Mouse (Mus musculus): ENCODE data around the gene Adarb2. TPM values are rescaled to one million over a fixed set of nuclear protein-coding genes. Genes with fewer than 3 reads are reported as not detected.

Gene Adarb2
- total RNA-seq (2017): 0.10 TPM in 1 of 2 replicates, not detected in the other

DNA sequence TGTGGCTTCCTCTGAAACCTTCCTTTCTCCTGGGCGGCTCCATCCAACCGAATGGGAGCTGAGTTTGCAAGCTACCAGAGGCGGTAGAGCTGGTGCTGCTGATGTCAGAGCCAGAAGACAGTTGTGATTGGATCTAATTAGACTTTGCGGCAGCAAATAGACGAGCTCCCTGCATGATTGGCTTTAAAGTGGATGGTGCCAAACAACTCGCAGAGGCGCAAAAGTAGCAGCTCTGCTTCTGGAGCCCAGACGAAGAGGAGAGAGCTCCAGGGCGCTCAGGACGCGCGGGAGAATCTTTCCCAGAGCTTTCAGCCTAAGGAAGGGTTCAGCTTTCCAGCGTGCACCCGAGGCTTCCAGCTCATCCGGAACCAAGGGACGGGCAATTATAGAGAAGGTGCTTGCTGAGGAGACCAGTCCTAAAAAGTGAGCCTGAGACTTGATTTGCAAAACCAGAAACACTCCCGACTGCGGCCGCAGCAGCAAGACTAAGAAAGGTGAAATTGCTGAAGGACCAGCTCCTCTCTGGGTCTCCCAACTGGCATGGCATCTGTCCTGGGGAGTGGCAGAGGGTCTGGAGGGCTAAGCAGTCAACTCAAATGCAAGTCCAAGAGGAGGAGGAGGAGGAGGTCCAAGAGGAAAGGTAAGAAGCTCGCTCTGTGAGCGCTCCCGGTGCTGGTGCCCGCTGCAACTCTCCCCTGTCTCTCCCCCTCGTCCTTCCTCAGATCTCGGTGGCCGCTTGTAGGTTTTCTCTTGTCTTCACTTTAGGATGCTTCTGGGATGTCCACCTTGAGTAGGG lies at the start of gene Adarb2:
Gene Adarb2 (plus strand): TSS at position 186 of the 796 bp plus-strand sequence.
- ATAC-seq (replicated peaks in 1 of 2; ENCODE audit: insufficient read depth in 1 of 2, low FRiP score in 2 of 2, low TSS enrichment in 1 of 2, low read depth in 1 of 2, poor library complexity in 2 of 2, severe bottlenecking in 2 of 2): peak; percentile 32 to 58

DNA sequence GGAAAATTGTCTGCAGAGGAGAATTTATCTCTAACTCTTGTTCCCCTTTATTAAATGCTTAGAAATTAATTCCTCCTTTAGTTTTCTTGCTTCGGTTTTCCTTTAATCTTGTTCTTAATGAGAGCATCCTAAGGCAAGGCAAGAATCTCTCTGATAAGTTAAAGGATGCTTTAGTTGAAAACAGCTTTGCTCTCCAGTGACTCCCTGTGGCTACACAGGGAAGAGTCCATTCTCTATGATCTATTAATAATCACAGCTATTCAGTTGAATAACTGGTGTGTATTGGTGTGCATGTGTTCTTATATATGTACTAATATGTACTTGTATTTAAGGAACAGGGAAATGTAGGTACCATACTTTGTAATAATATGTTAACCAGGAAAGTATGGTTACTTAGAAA lies 28.9 kb upstream of the Adarb2 start:
- ATAC-seq (replicated peaks in 1 of 2; ENCODE audit: insufficient read depth in 1 of 2, low FRiP score in 2 of 2, low TSS enrichment in 1 of 2, low read depth in 1 of 2, poor library complexity in 2 of 2, severe bottlenecking in 2 of 2): no peak

DNA sequence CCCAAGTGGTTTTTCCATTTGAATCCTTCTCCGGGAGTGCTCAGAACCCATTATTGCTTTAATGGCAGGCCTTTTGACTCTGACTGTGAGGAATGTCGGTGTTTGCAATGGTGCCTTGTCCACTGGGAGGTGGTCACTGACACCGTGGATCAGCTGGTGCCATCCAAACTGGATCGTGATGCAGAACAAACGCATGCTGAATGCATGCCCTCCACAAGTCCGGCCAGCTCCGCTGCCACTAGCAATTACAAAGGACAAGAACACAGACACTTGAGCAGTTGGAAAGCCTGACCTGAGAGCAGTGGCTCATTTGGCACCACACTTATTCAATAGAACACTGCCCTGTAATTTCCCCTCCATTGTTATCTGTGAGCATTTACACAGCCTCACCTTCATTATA lies 10.7 kb upstream of the Adarb2 start:
- no peak for ATAC-seq (replicated peaks in 1 of 2; ENCODE audit: insufficient read depth in 1 of 2, low FRiP score in 2 of 2, low TSS enrichment in 1 of 2, low read depth in 1 of 2, poor library complexity in 2 of 2, severe bottlenecking in 2 of 2)

DNA sequence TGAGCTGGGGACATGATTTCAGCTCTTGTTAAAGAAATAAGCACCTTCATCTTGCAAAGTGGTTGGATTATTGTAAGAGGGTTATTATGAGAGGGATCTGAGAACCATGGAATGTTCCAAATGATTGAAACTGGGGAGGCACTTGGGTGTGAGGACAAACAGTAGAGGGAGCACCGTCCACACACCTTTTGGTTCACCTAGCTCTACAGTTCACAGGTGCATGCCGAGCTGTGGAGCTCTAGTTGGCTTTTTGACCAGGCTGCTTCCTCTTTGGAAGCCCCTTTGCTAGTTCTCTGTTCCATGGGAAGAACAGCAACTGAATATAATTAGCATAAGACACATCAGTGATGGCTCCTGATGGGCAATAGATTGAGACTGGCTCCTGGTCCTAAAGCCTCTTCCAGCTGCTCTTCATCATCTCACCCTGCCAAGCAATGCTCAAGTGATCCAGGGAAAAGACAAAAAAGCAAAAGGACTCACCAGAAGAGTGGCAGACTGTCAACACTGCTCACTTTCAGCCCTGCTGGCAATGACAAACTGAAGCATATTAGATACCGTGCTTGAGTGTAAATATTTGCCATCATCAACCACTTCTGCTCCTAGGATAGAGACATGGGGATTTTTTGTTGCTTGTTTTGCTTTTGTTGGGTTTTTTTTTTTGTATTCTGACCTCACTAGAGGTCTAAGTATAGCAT lies 3.3 kb upstream of the Adarb2 start:
- no peak for ATAC-seq (replicated peaks in 1 of 2; ENCODE audit: insufficient read depth in 1 of 2, low FRiP score in 2 of 2, low TSS enrichment in 1 of 2, low read depth in 1 of 2, poor library complexity in 2 of 2, severe bottlenecking in 2 of 2)

DNA sequence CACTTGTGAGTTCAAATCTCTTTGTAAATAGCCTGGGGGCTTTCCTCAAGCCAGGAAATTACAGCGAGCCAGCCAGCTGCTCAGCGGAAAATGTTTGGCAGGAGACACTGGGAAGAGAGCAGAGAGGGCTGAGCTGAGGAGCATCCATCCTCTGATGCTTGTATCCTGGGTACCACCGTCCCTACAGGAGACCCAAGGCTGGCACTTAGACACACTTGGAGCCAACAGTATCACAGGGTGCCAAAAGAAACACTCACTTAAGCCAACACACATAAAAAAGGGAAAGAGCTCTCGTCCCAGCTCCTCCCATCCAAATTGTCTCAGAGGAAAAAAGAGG lies 779 bp downstream of the Adarb2 start:
- ATAC-seq (replicated peaks in 1 of 2; ENCODE audit: insufficient read depth in 1 of 2, low FRiP score in 2 of 2, low TSS enrichment in 1 of 2, low read depth in 1 of 2, poor library complexity in 2 of 2, severe bottlenecking in 2 of 2): no peak

DNA sequence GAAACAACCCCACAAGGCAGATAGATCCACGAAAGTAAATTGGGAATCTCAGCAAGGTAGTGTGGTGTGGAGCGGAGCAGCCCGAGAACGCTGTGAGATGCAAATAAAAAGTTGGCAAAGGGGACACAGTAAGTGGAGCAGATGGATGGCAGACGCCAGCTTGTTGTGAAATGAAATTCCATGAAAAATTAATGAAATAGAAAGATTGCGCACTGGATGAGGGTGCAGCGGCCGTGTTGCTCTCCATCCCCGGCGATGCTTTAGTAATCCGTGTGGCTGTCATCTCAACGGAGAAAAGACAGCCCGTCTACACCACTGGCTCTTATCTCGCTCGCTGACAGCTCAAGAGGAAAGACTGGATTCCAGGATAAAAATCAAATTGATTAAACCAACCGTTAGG lies 4.7 kb downstream of the Adarb2 start:
- ATAC-seq (replicated peaks in 1 of 2; ENCODE audit: insufficient read depth in 1 of 2, low FRiP score in 2 of 2, low TSS enrichment in 1 of 2, low read depth in 1 of 2, poor library complexity in 2 of 2, severe bottlenecking in 2 of 2): no peak

DNA sequence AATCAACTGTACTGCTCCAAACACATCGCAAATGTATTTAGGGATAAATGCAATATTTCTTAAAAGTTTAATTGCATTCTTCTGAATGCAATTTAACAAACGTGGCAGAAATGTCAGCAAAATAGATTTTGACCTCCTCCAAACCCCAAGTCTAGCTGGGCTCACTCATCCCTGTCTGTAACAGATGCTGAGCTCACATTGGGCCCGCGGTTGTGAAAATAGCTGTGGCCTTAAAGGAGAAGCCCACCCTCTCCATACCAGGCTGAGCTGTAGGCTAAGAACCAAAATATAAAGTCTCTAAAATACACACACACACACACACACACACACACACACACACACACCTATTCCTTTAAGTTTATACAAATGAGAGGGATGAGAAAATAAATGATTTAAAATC lies 8.1 kb downstream of the Adarb2 start:
- no peak for ATAC-seq (replicated peaks in 1 of 2; ENCODE audit: insufficient read depth in 1 of 2, low FRiP score in 2 of 2, low TSS enrichment in 1 of 2, low read depth in 1 of 2, poor library complexity in 2 of 2, severe bottlenecking in 2 of 2)

DNA sequence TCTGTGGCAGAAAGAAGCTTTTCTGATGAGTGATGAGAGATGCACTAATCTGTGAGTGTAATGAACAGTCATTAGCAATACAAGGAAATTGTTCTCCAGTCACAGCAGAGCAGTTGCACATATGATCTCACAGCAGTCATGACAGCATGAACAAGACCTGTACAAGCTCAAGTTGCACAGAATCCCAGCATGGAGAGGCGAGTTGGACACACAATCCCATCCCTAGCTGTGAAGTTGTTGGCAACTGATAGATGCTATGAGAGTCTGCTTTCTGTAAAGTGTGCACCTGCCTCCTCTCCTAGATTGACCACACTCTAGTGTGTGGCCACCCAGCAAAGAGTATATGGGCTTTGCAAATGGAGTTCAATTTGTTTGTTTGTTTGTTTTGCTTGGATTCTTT lies 36.2 kb downstream of the Adarb2 start:
- ATAC-seq (replicated peaks in 1 of 2; ENCODE audit: insufficient read depth in 1 of 2, low FRiP score in 2 of 2, low TSS enrichment in 1 of 2, low read depth in 1 of 2, poor library complexity in 2 of 2, severe bottlenecking in 2 of 2): no peak

DNA sequence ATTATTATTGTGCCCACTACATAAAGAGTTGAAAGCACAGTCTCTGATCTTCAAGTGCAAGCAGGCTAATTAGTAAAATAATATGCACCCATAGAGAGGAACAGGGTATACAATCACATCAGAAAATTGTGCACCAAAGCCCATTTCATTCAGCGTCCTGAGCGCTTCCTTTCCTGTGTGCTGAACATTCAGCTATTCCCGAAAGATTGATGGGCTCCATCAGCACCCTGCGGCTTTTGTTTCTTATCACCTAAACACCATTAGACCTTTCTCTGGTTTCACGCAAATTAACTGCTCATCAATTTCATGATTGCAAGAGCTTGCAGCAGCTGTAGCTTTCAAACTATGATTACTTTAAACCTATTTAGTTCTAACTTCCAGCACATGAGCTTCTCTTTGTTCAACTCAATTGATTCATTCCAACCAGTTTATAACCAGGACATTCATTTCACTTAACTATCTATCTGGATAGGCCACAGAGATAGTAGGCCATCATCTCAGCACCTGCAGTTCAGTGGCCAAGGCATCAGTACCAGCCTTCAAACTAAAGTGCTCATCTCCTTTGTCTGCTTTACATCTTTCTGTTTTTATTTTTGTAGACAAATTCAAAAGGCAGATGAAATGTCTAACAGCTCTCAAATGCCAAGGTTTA lies 45.5 kb downstream of the Adarb2 start:
- ATAC-seq (replicated peaks in 1 of 2; ENCODE audit: insufficient read depth in 1 of 2, low FRiP score in 2 of 2, low TSS enrichment in 1 of 2, low read depth in 1 of 2, poor library complexity in 2 of 2, severe bottlenecking in 2 of 2): no peak

DNA sequence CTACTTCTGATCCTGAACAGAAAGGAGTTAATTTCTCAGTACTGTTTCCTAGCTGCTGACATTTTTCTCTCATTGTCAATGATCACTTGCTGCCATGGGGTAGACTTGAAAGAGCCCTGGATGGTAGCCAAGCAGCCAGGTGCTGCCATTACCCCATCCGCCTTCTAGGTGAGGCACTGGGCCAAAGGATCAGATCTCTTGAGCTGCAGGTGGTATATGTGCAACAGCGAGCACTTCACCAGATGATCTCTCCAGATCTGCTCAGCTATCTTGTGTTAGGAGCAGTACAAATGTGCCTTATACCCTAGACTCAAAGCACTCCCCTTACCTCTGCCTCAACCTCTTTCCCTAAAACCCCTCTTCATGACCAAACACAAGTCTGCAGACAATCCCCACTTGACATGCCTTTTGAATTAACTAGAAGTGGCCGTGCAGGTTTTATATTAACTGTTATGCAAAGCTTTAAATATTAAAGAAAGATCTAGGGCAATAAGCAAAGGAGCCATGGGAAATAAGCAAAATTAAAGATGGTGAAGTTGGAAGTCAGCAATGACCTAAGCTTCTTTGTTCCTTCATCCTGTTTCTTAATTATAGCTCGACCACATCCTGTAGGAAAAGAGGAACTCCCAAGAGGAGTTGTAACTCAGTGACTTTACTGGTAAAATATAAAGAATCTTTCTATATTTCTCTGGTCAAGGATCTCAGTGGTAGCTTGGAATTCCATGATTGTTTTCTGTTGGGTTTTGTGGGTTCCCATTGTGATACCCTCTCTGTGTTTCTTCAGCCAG lies 69.7 kb downstream of the Adarb2 start:
- ATAC-seq (replicated peaks in 1 of 2; ENCODE audit: insufficient read depth in 1 of 2, low FRiP score in 2 of 2, low TSS enrichment in 1 of 2, low read depth in 1 of 2, poor library complexity in 2 of 2, severe bottlenecking in 2 of 2): no peak; a peak in 1 of 4 replicates

DNA sequence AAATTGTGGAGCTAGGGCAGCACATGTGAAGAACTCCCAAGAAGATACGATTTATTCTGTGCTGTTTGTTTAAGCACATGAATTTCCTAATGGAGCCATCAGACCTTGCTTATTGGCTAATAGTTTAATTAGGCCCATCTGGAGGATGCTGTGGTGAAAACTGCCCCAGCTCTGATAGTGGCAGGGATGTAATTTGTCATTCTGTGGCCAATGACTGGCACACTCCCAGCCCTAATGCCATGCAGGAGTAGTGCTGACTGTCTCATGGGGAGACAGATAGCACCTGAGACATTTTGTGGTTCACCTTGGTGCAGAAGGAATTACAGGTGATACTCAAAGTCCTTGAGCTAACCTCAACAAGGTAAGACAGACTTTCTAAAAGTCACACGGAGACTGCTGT lies 80.5 kb downstream of the Adarb2 start:
- no peak for ATAC-seq (replicated peaks in 1 of 2; ENCODE audit: insufficient read depth in 1 of 2, low FRiP score in 2 of 2, low TSS enrichment in 1 of 2, low read depth in 1 of 2, poor library complexity in 2 of 2, severe bottlenecking in 2 of 2)

DNA sequence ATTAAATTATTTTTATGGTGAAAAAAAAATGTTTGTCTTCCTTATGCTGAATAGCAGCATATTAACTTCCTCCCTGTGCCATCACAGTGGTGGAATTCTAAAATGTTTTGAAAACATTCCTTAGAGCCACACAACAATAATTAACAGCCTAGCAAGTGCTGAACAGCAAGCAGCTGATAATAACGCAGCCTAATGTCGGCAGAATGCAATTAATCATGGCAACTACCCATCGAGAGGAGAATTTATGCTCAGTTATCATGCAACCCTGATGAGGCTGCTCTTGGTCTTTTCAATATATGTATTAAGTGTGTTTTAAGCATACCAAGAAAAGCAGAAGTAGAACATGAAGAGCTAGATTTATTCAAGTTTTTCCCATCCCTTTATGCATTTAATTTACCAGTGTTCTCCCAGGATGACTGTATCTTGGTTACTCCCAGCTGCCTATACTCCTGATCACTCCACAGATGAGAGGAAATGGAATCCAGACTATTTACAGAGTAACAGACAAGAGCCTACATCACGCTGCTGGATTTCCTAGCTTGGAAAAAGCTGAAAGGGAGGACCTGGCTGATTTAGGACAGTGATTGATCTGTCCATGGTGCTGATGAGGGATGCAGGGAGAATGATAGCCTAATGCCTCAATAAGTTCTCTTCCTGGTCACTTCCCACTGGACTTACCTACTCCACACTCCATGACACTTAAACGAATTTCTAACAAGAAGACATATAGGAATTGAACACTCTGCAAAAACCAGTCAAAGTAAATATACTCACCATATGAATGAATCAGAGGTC lies 113.9 kb downstream of the Adarb2 start:
- ATAC-seq (replicated peaks in 1 of 2; ENCODE audit: insufficient read depth in 1 of 2, low FRiP score in 2 of 2, low TSS enrichment in 1 of 2, low read depth in 1 of 2, poor library complexity in 2 of 2, severe bottlenecking in 2 of 2): no peak

DNA sequence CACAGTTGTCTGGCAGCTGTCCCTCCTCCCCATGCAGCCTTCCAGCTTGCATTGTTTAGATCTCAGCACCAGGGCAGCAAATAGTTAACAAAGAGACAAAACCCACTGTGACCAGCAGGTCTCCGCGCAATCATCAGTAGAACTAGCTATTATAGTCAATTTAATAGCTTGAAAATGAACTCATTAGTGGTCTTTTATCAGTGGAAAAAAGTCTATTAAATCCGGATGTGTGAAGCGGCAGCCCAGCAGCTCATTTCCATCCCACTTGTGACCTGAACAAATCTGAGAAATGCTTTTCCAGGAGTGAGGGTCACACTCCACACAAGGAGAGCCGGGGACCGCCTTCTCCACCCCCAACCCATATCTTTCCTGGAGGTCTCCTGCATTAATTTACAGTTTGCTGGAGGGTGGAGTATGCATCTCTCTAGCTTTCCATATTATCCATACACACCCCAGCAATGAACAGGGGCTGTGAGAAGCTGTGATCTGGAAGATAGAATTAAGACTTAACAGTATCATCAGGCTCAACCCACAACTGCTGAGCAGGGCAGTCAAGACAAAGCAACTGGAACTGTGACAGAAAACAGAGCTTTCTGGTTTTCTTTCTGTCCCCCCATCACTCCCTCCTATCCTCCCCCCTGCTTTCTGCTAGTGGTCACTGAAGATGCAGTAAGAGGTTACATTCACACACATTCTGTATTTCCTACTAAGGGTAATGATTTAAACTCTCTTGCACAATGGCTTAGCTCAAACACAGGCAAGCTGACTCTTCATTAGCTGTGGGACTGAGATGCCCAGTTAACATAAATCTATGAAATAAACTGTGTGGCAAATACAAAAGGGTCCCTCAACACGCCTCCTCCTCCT lies 131.2 kb downstream of the Adarb2 start:
- no peak for ATAC-seq (replicated peaks in 1 of 2; ENCODE audit: insufficient read depth in 1 of 2, low FRiP score in 2 of 2, low TSS enrichment in 1 of 2, low read depth in 1 of 2, poor library complexity in 2 of 2, severe bottlenecking in 2 of 2)

DNA sequence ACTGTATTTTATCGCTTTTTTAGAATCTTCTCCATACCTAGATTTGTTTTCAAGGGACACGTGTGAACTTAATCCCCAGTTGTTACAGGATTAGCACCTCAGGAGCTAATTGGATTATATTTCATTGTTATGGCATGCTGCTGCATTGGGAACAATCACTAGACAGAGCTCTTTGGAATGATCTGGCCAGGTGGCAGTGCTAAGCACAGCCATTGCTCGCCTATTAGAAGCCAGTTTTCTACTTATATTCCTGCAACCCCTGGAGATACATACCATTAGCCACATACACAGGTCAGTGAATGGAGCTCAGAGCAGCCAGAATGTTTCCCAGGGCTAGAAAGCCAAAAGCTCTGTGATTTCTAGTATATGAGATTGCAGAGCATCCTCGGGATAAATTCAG lies 131.9 kb downstream of the Adarb2 start:
- no peak for ATAC-seq (replicated peaks in 1 of 2; ENCODE audit: insufficient read depth in 1 of 2, low FRiP score in 2 of 2, low TSS enrichment in 1 of 2, low read depth in 1 of 2, poor library complexity in 2 of 2, severe bottlenecking in 2 of 2)

DNA sequence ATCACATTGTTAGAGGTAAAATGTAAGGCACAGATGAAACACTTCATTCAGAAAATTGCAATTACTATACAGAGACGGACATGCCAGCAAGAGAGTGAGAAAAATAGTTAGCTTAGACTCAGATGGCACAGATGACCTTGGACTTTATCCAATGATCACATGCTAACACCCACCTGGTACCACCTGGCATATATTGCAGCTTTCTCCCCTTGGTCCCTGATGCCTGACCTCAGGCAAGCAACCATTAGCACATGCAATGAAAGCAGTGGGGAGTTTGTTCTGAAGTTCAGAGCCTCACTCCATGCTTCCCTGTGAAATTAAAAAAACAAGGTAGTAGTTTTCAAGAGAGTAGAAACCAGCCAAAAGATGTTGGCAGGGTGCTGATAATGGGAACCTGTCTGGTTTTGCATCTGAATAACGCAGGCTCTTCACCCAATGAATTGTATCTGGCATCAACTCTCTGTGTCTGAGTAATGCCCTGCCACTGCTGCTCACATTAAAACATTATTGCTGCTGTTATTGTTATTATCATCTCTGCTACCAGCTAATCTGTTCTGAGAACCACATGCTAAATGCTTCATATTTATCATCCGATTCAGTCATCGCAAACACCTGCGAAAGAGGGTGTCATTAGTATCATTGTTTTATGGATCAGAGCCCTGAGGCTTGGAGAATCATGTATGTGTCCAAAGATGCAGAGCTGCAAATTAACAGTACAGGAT lies 138.6 kb downstream of the Adarb2 start:
- ATAC-seq (replicated peaks in 1 of 2; ENCODE audit: insufficient read depth in 1 of 2, low FRiP score in 2 of 2, low TSS enrichment in 1 of 2, low read depth in 1 of 2, poor library complexity in 2 of 2, severe bottlenecking in 2 of 2): no peak

DNA sequence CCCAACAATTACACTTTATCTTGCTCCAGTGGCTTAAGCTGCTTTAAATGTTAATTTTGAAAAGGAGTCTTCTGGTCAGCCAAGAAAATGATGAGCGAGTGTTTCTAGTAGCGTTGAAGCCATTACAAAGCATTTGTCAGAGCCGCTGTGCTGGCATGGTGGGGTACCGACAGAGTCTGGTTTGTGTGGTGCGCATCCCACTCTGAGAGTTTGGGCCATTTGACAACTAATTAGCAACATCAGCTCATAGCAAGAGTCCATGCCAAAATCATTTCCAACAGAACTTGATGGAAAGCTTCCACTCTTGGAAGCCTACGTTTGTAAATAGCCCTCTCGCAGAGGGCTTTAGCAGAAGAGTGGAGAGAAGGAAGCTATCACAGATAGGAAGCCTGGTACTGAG lies 144.5 kb downstream of the Adarb2 start:
- ATAC-seq (replicated peaks in 1 of 2; ENCODE audit: insufficient read depth in 1 of 2, low FRiP score in 2 of 2, low TSS enrichment in 1 of 2, low read depth in 1 of 2, poor library complexity in 2 of 2, severe bottlenecking in 2 of 2): no peak
